Mouse (Mus musculus): ENCODE data around the gene Spsb2. TPM values are rescaled to one million over a fixed set of nuclear protein-coding genes. Genes with fewer than 3 reads are reported as not detected.

Gene Spsb2
- polyA plus RNA-seq, 1 experiment, result 22.4 TPM

- TF ChIP-seq CTCF (IDR thresholded peaks at IDR 0.05; ENCODE audit: insufficient read depth, low read length), result no peak
- TF ChIP-seq POLR2A (IDR thresholded peaks at IDR 0.05; ENCODE audit: borderline replicate concordance, extremely low read depth, low read depth, low read length), result no peak
- no peaks in the 10 kb centered on the region for H3K4me1 ChIP-seq (ENCODE audit: control insufficient read depth, insufficient read depth, low read length)
- 40% methylated on average over 15 of the region's 15 CpGs for WGBS
- H3K4me3 ChIP-seq (replicated peaks; ENCODE audit: extremely low read depth, low read depth, low read length), result no peak within 1 kb of the TSS
- DNase-seq, result no peak
Measured at GRCm38 (mm10) chr6:124840241-124841167, 32.0 kb downstream of the Spsb2 start, which contains the start of gene Gnb3. TSS of gene Gnb3 (minus strand) at chr6:124840275.

GRCm38 (mm10) chr6:124847305-124847704 lies 38.8 kb downstream of the Spsb2 start:
- 13% methylated on average over 9 of the region's 9 CpGs for WGBS
- TF ChIP-seq CTCF (IDR thresholded peaks at IDR 0.05; ENCODE audit: insufficient read depth, low read length) (peak; percentile 91), POLR2A (IDR thresholded peaks at IDR 0.05; ENCODE audit: borderline replicate concordance, extremely low read depth, low read depth, low read length) (no peak)
- Histone ChIP-seq H3K4me3 (replicated peaks; ENCODE audit: extremely low read depth, low read depth, low read length) (no peak overlapping the region), H3K4me1 (ENCODE audit: control insufficient read depth, insufficient read depth, low read length) (no peaks in the 10 kb centered on the region)
- DNase-seq, result peak; percentile 90

- DNase-seq, result no peak
- TF ChIP-seq POLR2A (IDR thresholded peaks at IDR 0.05; ENCODE audit: borderline replicate concordance, extremely low read depth, low read depth, low read length) (no peak), CTCF (IDR thresholded peaks at IDR 0.05; ENCODE audit: insufficient read depth, low read length) (no peak)
- Histone ChIP-seq H3K4me3 (replicated peaks; ENCODE audit: extremely low read depth, low read depth, low read length) (no peak overlapping the region), H3K4me1 (ENCODE audit: control insufficient read depth, insufficient read depth, low read length) (no peaks in the 10 kb centered on the region)
- 62% methylated on average over 8 of the region's 8 CpGs for WGBS
Measured at GRCm38 (mm10) chr6:124850535-124850934, 42.1 kb downstream of the Spsb2 start.

- Histone ChIP-seq H3K4me1 (ENCODE audit: control insufficient read depth, insufficient read depth, low read length) (no peaks in the 10 kb centered on the region), H3K4me3 (replicated peaks; ENCODE audit: extremely low read depth, low read depth, low read length) (no peak overlapping the region)
- DNase-seq, result no peak
- 73% methylated on average over 12 of the region's 12 CpGs for WGBS
- no peak for TF ChIP-seq POLR2A (IDR thresholded peaks at IDR 0.05; ENCODE audit: borderline replicate concordance, extremely low read depth, low read depth, low read length)
Measured at GRCm38 (mm10) chr6:124854647-124855046, 46.2 kb downstream of the Spsb2 start.

- Histone ChIP-seq H3K4me1 (ENCODE audit: control insufficient read depth, insufficient read depth, low read length) (no peaks in the 10 kb centered on the region; the same call in 1 of the 2 replicates), H3K4me3 (replicated peaks; ENCODE audit: extremely low read depth, low read depth, low read length) (no peak overlapping the region)
- 27% methylated on average over 14 of the region's 14 CpGs for WGBS
- no peak for TF ChIP-seq POLR2A (IDR thresholded peaks at IDR 0.05; ENCODE audit: borderline replicate concordance, extremely low read depth, low read depth, low read length)
- TF ChIP-seq CTCF (IDR thresholded peaks at IDR 0.05; ENCODE audit: insufficient read depth, low read length), result no peak
- no peak for DNase-seq
Measured at GRCm38 (mm10) chr6:124856321-124856720, 47.9 kb downstream of the Spsb2 start.

- no peaks in the 10 kb centered on the region; the same call in 1 of the 2 replicates for H3K4me1 ChIP-seq (ENCODE audit: control insufficient read depth, insufficient read depth, low read length)
- TF ChIP-seq POLR2A (IDR thresholded peaks at IDR 0.05; ENCODE audit: borderline replicate concordance, extremely low read depth, low read depth, low read length), result peak; percentile 35; the same call in 1 of the 2 replicates
- no peak; the same call in 1 of the 2 replicates for TF ChIP-seq CTCF (IDR thresholded peaks at IDR 0.05; ENCODE audit: insufficient read depth, low read length)
- peak; percentile 67 for DNase-seq
- WGBS, result 3% methylated on average over 86 of the region's 86 CpGs
- peak within 1 kb of the TSS; percentile 48 for H3K4me3 ChIP-seq (replicated peaks; ENCODE audit: extremely low read depth, low read depth, low read length)
Measured at GRCm38 (mm10) chr6:124856916-124857839, 48.7 kb downstream of the Spsb2 start, which contains the start of gene P3h3. TSS of gene P3h3 (minus strand) at chr6:124857752.

- WGBS, result 29% methylated on average over 26 of the region's 26 CpGs
- TF ChIP-seq POLR2A (IDR thresholded peaks at IDR 0.05; ENCODE audit: borderline replicate concordance, extremely low read depth, low read depth, low read length), result no peak
- no peak for TF ChIP-seq CTCF (IDR thresholded peaks at IDR 0.05; ENCODE audit: insufficient read depth, low read length)
- DNase-seq, result no peak
- Histone ChIP-seq H3K4me3 (replicated peaks; ENCODE audit: extremely low read depth, low read depth, low read length) (peak overlapping the region; percentile 2), H3K4me1 (ENCODE audit: control insufficient read depth, insufficient read depth, low read length) (no peaks in the 10 kb centered on the region; the same call in 1 of the 2 replicates)
Measured at GRCm38 (mm10) chr6:124857840-124858530, 49.5 kb downstream of the Spsb2 start.

GRCm38 (mm10) chr6:124858561-124859318 lies 50.3 kb downstream of the Spsb2 start:
- Histone ChIP-seq H3K4me1 (ENCODE audit: control insufficient read depth, insufficient read depth, low read length) (peaks cover 2% of the 10 kb centered on the region; the same call in 1 of the 2 replicates), H3K4me3 (replicated peaks; ENCODE audit: extremely low read depth, low read depth, low read length) (no peak overlapping the region)
- no peak for DNase-seq
- 67% methylated on average over 28 of the region's 28 CpGs for WGBS
- TF ChIP-seq CTCF (IDR thresholded peaks at IDR 0.05; ENCODE audit: insufficient read depth, low read length) (no peak), POLR2A (IDR thresholded peaks at IDR 0.05; ENCODE audit: borderline replicate concordance, extremely low read depth, low read depth, low read length) (no peak)

Data from lung, adult 2 months (tissue).